Mouse (Mus musculus) testis, adult 2 months (tissue): ENCODE measurements around the gene Adcy3. TPM values are rescaled to one million over a fixed set of nuclear protein-coding genes. Genes with fewer than 3 reads are reported as not detected.
"Not testable (repeated sequence)": the region's sequence is repeated elsewhere in the genome, so short reads cannot be mapped to it uniquely, and the experiment has no call there.

Experiments used
- H3K27ac ChIP-seq: fragments of 200-500 bp; 2 replicates; pipeline ENCODE4 v1.5.1; 2012; ENCODE audit warnings: low read depth, low read length; ENCODE audit not compliant: control insufficient read depth, insufficient read depth
- H3K27me3 ChIP-seq: fragments of 200-500 bp; 2 replicates; pipeline ENCODE4 v1.6.1; 2012; ENCODE audit warnings: mild to moderate bottlenecking, low read length, moderate library complexity; ENCODE audit not compliant: control insufficient read depth, insufficient read depth
- H3K36me3 ChIP-seq: fragments of 200-500 bp; 2 replicates; pipeline ENCODE4 v1.6.1; 2012; ENCODE audit warnings: mild to moderate bottlenecking, low read length; ENCODE audit not compliant: control insufficient read depth, insufficient read depth
- H3K4me1 ChIP-seq: fragments of 200-500 bp; 2 replicates; pipeline ENCODE4 v1.6.1; 2012; ENCODE audit warnings: low read length; ENCODE audit not compliant: control insufficient read depth, insufficient read depth
- H3K4me3 ChIP-seq: fragments of 200-500 bp; 2 replicates; pipeline ENCODE4 v1.5.1; 2012; ENCODE audit warnings: low read depth, mild to moderate bottlenecking, low read length, moderate library complexity, mixed read lengths; ENCODE audit not compliant: control insufficient read depth
- CTCF ChIP-seq: fragments of 200-500 bp; IDR thresholded peaks from 2 replicates; pipeline ENCODE4 v1.5.1; 2012; ENCODE audit warnings: low read depth, mild to moderate bottlenecking, inconsistent platforms, low read length, moderate library complexity; ENCODE audit not compliant: control insufficient read depth, insufficient read depth, insufficient replicate concordance
- POLR2A ChIP-seq: fragments of 200-500 bp; IDR thresholded peaks from 2 replicates; pipeline ENCODE4 v1.6.1; 2012; ENCODE audit warnings: low read depth, mild to moderate bottlenecking, inconsistent platforms, low read length, moderate library complexity; ENCODE audit not compliant: control insufficient read depth
- polyA plus RNA-seq: library from polyadenylated mRNA; depleted of rRNA; stranded (reverse); fragments of >200 nt; gene quantifications from 2 replicates; pipeline ENCODE4 v1.2.3, GENCODE M21; 2012

The Adcy3 gene
- polyA plus RNA-seq, 1 experiment, result 1.8 TPM

- H3K36me3 ChIP-seq, result peaks cover 2% of the 10 kb centered on the region
- H3K4me1 ChIP-seq, result no peaks in the 10 kb centered on the region
- no peak overlapping the region for H3K27ac ChIP-seq
- H3K27me3 ChIP-seq, result no peaks in the 10 kb centered on the region
- TF ChIP-seq POLR2A (no peak), CTCF (no peak)
- H3K4me3 ChIP-seq, result no peak overlapping the region
Observed at GRCm38 (mm10) chr12:4212908-4213307, 80.0 kb downstream of the Adcy3 start.

GRCm38 (mm10) chr12:4230156-4230555 lies 97.3 kb downstream of the Adcy3 start:
- H3K27me3 ChIP-seq, result no peaks in the 10 kb centered on the region
- 0 out of 2 replicates have a peak, but pooled peaks cover 2% of the 10 kb centered on the region for H3K36me3 ChIP-seq
- TF ChIP-seq POLR2A (peak; percentile 29; the same call in 1 of the 2 replicates), CTCF (no peak)
- H3K27ac ChIP-seq, result 0 out of 2 replicates have a peak overlapping the region, but pooled peaks have one; percentile 27
- no peaks in the 10 kb centered on the region for H3K4me1 ChIP-seq
- H3K4me3 ChIP-seq, result no peak overlapping the region

- Histone ChIP-seq H3K36me3 (0 out of 2 replicates have a peak, but pooled peaks cover 2% of the 10 kb centered on the region), H3K27ac (no peak overlapping the region), H3K4me1 (no peaks in the 10 kb centered on the region), H3K4me3 (no peak overlapping the region), H3K27me3 (no peaks in the 10 kb centered on the region)
- TF ChIP-seq POLR2A (no peak), CTCF (no peak)
Observed at GRCm38 (mm10) chr12:4232777-4233176, 99.9 kb downstream of the Adcy3 start.

- Histone ChIP-seq H3K27me3 (no peaks in the 10 kb centered on the region), H3K36me3 (0 out of 2 replicates have a peak, but pooled peaks cover 2% of the 10 kb centered on the region), H3K4me1 (no peaks in the 10 kb centered on the region), H3K27ac (peak within 1 kb of the TSS; percentile 97), H3K4me3 (peak within 1 kb of the TSS; percentile 96)
- no peak for TF ChIP-seq CTCF
- TF ChIP-seq POLR2A, result peak; percentile 58
Observed at GRCm38 (mm10) chr12:4233572-4234508, 100.9 kb downstream of the Adcy3 start, which contains the start of the genes Ptrhd1 and Cenpo. Gene Ptrhd1 (plus strand): TSS chr12:4234027. Gene Cenpo (minus strand): TSS chr12:4234294.

- Histone ChIP-seq H3K27ac (no peak overlapping the region), H3K4me3 (no peak overlapping the region), H3K36me3 (no peaks in the 10 kb centered on the region), H3K4me1 (no peaks in the 10 kb centered on the region), H3K27me3 (no peaks in the 10 kb centered on the region)
- TF ChIP-seq POLR2A (no peak), CTCF (no peak)
Observed at GRCm38 (mm10) chr12:4237481-4237880, 104.6 kb downstream of the Adcy3 start.

GRCm38 (mm10) chr12:4240281-4240680 lies 107.4 kb downstream of the Adcy3 start:
- not testable (repeated sequence) for H3K4me3 ChIP-seq, H3K4me1 ChIP-seq, H3K36me3 ChIP-seq, H3K27ac ChIP-seq, H3K27me3 ChIP-seq

GRCm38 (mm10) chr12:4243805-4244204 lies 110.9 kb downstream of the Adcy3 start:
- TF ChIP-seq POLR2A (no peak), CTCF (no peak)

More at GRCm38 (mm10) chr12:4243805-4244204, 110.9 kb downstream of the Adcy3 start:
- Histone ChIP-seq H3K36me3 (no peaks in the 10 kb centered on the region), H3K4me1 (no peaks in the 10 kb centered on the region), H3K4me3 (no peak overlapping the region), H3K27ac (no peak overlapping the region), H3K27me3 (no peaks in the 10 kb centered on the region)
